Mouse (Mus musculus) embryonic stem cell, embryonic (primary cell): ENCODE data around the gene Phf13.

Source experiments
- CTCF ChIA-PET, 4 experiments: fragments of 300-600 bp in 2 of 4; fragments of 350-600 bp in 2 of 4; sonication (Branson Sonifier 250); formaldehyde crosslinking; loops; one replicate each; lab custom pipeline; 2022; ENCODE audit warnings: inconsistent platforms in 2 of 4; lab: Charles Lee
- POLR2A ChIA-PET, 4 experiments: fragments of 300-600 bp in 2 of 4; fragments of 350-600 bp in 2 of 4; sonication (Branson Sonifier 250); formaldehyde crosslinking; loops; one replicate each; lab custom pipeline; 2022; ENCODE audit warnings: antibody characterized with exemption in 4 of 4, inconsistent platforms in 1 of 4; lab: Charles Lee

Phf13 gene

GRCm38 (mm10) chr4:151959849-151960512, 36.1 kb downstream of the Phf13 start:
- ChIA-PET CTCF (interaction anchor here in 2 of 4 experiments (1.0 to 6.6 kb wide), 3 partner anchors 9 to 22 kb away, joined by 3 to 57 read pairs (median 4); no protein-coding TSS in a partner anchor), POLR2A (interaction anchor here in 2 of 4 experiments (0.6 to 6.8 kb wide), 10 partner anchors 10 to 647 kb away, joined by 3 to 55 read pairs (median 4); partner anchors contain the start of genes Klhl21 (in 2 of the 2) and Dnajc11 (in 1 of the 2))

DNA sequence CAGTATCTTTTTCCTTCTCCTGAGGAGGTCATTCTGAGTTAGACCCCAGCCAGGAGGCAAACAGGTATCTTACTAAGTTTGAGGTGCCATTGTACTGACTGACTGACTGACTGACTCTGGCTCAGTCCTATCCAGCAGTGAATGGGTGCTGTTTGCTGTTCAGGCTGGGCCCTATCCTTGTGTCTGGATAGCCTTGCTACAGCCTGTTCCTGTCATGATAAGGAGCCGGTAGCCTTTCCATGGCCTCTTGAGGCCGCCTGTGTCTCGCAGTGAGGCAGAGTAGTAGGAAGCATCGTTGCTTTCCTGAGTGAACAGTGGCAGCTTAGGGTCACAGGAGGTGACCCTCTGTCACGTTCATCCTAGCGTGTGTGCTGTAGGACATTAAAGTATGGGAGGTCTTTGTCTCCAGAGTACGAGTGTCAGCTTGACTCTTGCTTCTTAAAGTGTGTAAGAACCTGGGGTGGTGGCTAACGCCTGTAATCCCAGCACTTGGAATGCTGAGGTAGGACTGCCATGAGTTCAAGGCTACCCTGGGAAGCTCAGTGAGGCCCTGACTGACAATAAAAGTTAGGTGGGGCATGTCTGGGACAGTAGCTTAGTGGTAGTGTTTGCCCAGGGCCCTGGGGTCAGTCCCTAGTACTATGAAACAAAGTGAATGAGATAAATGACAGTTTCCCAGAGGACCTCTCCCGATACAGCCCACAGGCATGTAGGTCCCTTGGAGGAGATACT, 38.3 kb downstream of the Phf13 start:
- ChIA-PET CTCF (interaction anchor here (0.5 to 1.1 kb wide), 8 partner anchors 13 to 387 kb away, joined by 3 read pairs; partner anchors contain the start of gene Dnajc11 (in 1 of the 4)), POLR2A (interaction anchor here in 3 of 4 experiments (0.5 to 6.8 kb wide), 13 partner anchors 8 to 314 kb away, joined by 3 to 55 read pairs (median 4); partner anchors contain the start of gene Dnajc11 (in 1 of the 3))

DNA sequence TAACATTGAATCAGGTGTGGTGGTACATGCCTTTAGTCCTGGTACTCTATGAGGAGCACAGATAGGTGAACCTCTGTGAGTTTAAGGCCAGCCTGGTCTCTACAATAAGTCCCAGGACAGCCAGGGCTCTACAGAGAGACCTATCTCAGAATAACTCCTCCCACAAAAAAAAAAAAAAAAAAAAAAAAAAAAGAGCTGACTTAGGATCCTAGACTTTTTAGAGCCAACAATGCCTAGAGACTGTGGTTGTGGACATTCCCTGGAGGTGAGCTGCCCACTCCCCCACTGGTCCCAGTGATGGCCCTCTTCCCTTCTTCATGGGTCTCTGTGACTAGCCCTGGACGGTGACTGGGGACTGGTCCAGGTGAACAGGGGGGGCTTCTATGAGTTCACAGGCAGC, 40.3 kb downstream of the Phf13 start:
- ChIA-PET CTCF (interaction anchor here (0.6 to 2.4 kb wide), 9 partner anchors 14 to 216 kb away, joined by 3 to 9 read pairs (median 5); partner anchors contain the start of gene Dnajc11 (in 1 of the 4)), POLR2A (interaction anchor here in 3 of 4 experiments (0.6 to 6.8 kb wide), 19 partner anchors 9 to 164 kb away, joined by 3 to 53 read pairs (median 5); partner anchors contain the start of genes Dnajc11 (in 2 of the 3), Camta1 (in 1 of the 3) and Klhl21 (in 1 of the 3))

DNA sequence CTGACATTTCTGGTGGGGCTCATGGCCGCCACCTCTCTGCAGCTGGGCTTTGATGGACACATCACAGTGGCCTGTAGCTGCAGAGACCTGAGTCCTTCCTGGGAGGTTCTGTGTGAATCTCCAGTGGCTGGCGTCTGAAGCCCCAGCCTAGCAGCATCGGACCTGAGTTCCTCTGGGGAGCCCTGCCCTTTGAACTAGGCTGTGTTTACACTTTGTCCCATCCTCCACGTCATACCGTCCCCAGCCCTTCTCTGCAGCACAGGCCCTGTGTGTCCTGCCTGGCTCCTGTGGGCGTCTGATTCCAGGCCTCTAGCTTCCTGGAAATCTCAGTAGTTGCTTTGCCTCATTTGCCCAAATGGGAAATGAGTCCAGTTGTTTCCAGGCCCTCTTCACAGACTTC, 42.8 kb downstream of the Phf13 start:
- POLR2A ChIA-PET = interaction anchor here in 2 of 4 experiments (0.5 to 3.3 kb wide), 6 partner anchors 18 to 517 kb away, joined by 3 to 13 read pairs (median 4); partner anchors contain the start of genes Dnajc11 (in 1 of the 2) and Klhl21 (in 1 of the 2)
- CTCF ChIA-PET = interaction anchor here in 3 of 4 experiments (0.8 to 3.7 kb wide), 7 partner anchors 20 to 166 kb away, joined by 3 to 15 read pairs (median 3); partner anchors contain the start of genes Dnajc11 (in 1 of the 3) and Klhl21 (in 1 of the 3)

GRCm38 (mm10) chr4:151948497-151949471, 47.3 kb downstream of the Phf13 start:
- POLR2A ChIA-PET = interaction anchor here in 2 of 4 experiments (1.0 to 6.6 kb wide), 4 partner anchors 9 to 18 kb away, joined by 3 to 53 read pairs (median 4); no protein-coding TSS in a partner anchor

DNA sequence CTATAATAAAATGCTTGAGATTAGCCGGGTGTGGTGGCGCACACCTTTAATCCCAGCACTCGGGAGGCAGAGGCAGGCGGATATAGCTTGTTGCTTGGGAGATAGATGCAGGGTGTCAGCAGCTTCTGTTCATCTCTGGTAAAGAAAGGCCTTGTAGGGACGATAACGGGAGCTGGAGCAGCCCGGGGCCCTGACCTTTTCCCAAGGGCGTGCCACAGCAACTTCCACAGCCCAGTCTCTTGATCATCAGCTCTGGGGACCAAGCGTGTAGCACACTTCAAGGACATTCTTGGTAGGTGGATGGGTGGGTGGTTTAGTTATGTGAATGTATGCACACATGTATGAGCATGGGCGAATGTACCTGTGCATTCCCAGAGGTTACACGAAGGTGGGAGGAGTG, 49.8 kb downstream of the Phf13 start:
- ChIA-PET CTCF (interaction anchor here (0.7 to 3.7 kb wide), 8 partner anchors 8 to 170 kb away, joined by 3 to 27 read pairs (median 3); partner anchors contain the start of genes Dnajc11 (in 2 of the 4) and Tnfrsf25 (in 1 of the 4)), POLR2A (interaction anchor here in 3 of 4 experiments (0.6 to 6.6 kb wide), 13 partner anchors 11 to 1099 kb away, joined by 3 to 53 read pairs (median 4); partner anchors contain the start of genes Dnajc11 (in 2 of the 3) and Zbtb48 (in 1 of the 3))

More at GRCm38 (mm10) chr4:151948497-151949471, 47.3 kb downstream of the Phf13 start:
- CTCF ChIA-PET = no interaction called here
